Mouse (Mus musculus) midbrain, embryonic 14.5 days (tissue): ENCODE results near the gene Dusp6. TPM values are rescaled to one million over a fixed set of nuclear protein-coding genes. Genes with fewer than 3 reads are reported as not detected.

Experiments
- ATAC-seq: fragments of 200-750 bp; cut with Nextera tagmentation; 2 replicates; pipeline ENCODE4 v1.8.0; 2017; ENCODE audit warnings: moderate number of reproducible peaks, moderate library complexity; ENCODE audit not compliant: low FRiP score, low TSS enrichment
- DNase-seq: peaks from one replicate; pipeline ENCODE4 v3.0.0-alpha.2; 2015
- H3K27ac ChIP-seq: fragments of 300-500 bp; sonication (generic); replicated peaks from 2 replicates; pipeline ENCODE4 v1.5.1; 2014; ENCODE audit warnings: mild to moderate bottlenecking, low read depth, low read length, moderate library complexity
- H3K27me3 ChIP-seq: fragments of 300-500 bp; sonication (generic); 2 replicates; pipeline ENCODE4 v1.6.1; 2014; ENCODE audit warnings: low read length, control low read depth, mixed read lengths; ENCODE audit not compliant: control insufficient read depth, insufficient read depth
- H3K36me3 ChIP-seq: fragments of 300-500 bp; sonication (generic); 2 replicates; pipeline ENCODE4 v1.6.1; 2014; ENCODE audit warnings: low read length, control low read depth; ENCODE audit not compliant: control insufficient read depth, insufficient read depth
- H3K4me1 ChIP-seq: fragments of 300-500 bp; sonication (generic); 2 replicates; pipeline ENCODE4 v1.6.1; 2014; ENCODE audit warnings: mild to moderate bottlenecking, antibody characterized with exemption, low read length, control low read depth; ENCODE audit not compliant: control insufficient read depth, insufficient read depth
- H3K4me2 ChIP-seq: fragments of 300-500 bp; sonication (generic); 2 replicates; pipeline ENCODE4 v1.6.1; 2014; ENCODE audit warnings: mild to moderate bottlenecking, low read length, moderate library complexity
- H3K4me3 ChIP-seq: fragments of 300-500 bp; sonication (generic); replicated peaks from 2 replicates; pipeline ENCODE4 v1.5.1; 2014; ENCODE audit warnings: low read depth, low read length
- H3K9ac ChIP-seq: fragments of 300-500 bp; sonication (generic); replicated peaks from 2 replicates; pipeline ENCODE4 v1.6.1; 2014; ENCODE audit warnings: mild to moderate bottlenecking, low read length, moderate library complexity
- H3K9me3 ChIP-seq: fragments of 300-500 bp; sonication (generic); 2 replicates; pipeline ENCODE4 v1.6.1; 2016; ENCODE audit warnings: low read length, control low read depth, mixed read lengths; ENCODE audit not compliant: control insufficient read depth
- WGBS: fragments of 180-500 bp; shearing (Covaris S2); extraction: QIAGEN DNeasy Blood & Tissue Kit; methylation state at CpG from one replicate; pipeline ENCODE4 v1.1.7; 2014; 5-methylcytosine and 5-hydroxymethylcytosine counted together
- polyA plus RNA-seq: library from polyadenylated mRNA; unstranded; fragments of >200 nt; fragmentation: Nextera tagmentation; extraction: Ambion mirVana; gene quantifications from 2 replicates; pipeline ENCODE4 v1.2.1, GENCODE M21; 2014

Dusp6 gene
- polyA plus RNA-seq, 1 experiment from 2014 or later = 25.4 TPM

DNA sequence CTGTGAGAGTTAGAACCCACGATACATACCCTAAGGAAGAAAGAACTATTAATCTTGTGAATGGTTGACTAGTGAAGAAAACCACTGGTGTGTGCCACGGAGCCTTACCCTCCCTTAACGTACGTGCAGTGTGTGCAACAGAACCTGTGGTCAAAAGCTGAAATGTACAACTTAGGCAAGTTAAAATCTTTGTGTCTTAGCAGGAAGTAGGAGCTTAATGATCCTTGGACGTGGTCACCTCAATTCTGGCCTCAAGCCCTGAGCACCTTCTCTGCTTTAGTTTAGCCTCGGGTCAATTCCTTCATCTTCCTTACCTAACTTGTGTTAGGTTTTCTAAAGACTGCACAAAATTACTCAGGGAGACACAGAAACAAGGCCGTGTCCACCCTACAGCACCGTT, 3.2 kb upstream of the Dusp6 start:
- H3K4me2 ChIP-seq = no peak overlapping the region
- 89% methylated on average over 8 of the region's 8 CpGs for WGBS

GRCm38 (mm10) chr10:99261151-99261635, 1.8 kb upstream of the Dusp6 start:
- peak overlapping the region; percentile 60 for H3K4me3 ChIP-seq
- H3K4me2 ChIP-seq = peak overlapping the region; percentile 93
- under 1% methylated on average over 30 of the region's 30 CpGs for WGBS
- peak overlapping the region; percentile 81 for H3K9ac ChIP-seq
- ATAC-seq = peak; percentile 12; the same call in 1 of the 2 replicates
- no peaks in the 10 kb centered on the region for H3K36me3 ChIP-seq
- peak; percentile 71 for DNase-seq
- H3K27ac ChIP-seq = peak overlapping the region; percentile 88
- H3K9me3 ChIP-seq = no peaks in the 10 kb centered on the region
- H3K4me1 ChIP-seq = peaks cover 26% of the 10 kb centered on the region
- peaks cover 6% of the 10 kb centered on the region; the same call in 1 of the 2 replicates for H3K27me3 ChIP-seq

More for the DNA sequence above, 3.2 kb upstream of the Dusp6 start:
- Histone ChIP-seq H3K27me3 (peaks cover 5% of the 10 kb centered on the region; the same call in 1 of the 2 replicates), H3K27ac (no peak overlapping the region), H3K36me3 (no peaks in the 10 kb centered on the region), H3K4me3 (no peak overlapping the region), H3K4me1 (peaks cover 12% of the 10 kb centered on the region), H3K9me3 (no peaks in the 10 kb centered on the region), H3K9ac (no peak overlapping the region)
- no peak for ATAC-seq
- DNase-seq = no peak

GRCm38 (mm10) chr10:99261636-99262318, 1.3 kb upstream of the Dusp6 start:
- H3K9me3 ChIP-seq = no peaks in the 10 kb centered on the region
- peaks cover 10% of the 10 kb centered on the region; the same call in 1 of the 2 replicates for H3K27me3 ChIP-seq
- peak; percentile 40 for ATAC-seq
- H3K4me2 ChIP-seq = peak overlapping the region; percentile 93
- peaks cover 28% of the 10 kb centered on the region for H3K4me1 ChIP-seq
- peak; percentile 89 for DNase-seq
- H3K9ac ChIP-seq = peak overlapping the region; percentile 81
- no peaks in the 10 kb centered on the region for H3K36me3 ChIP-seq
- H3K27ac ChIP-seq = peak overlapping the region; percentile 88
- WGBS = under 1% methylated on average over 58 of the region's 62 CpGs
- H3K4me3 ChIP-seq = peak overlapping the region; percentile 60

DNA sequence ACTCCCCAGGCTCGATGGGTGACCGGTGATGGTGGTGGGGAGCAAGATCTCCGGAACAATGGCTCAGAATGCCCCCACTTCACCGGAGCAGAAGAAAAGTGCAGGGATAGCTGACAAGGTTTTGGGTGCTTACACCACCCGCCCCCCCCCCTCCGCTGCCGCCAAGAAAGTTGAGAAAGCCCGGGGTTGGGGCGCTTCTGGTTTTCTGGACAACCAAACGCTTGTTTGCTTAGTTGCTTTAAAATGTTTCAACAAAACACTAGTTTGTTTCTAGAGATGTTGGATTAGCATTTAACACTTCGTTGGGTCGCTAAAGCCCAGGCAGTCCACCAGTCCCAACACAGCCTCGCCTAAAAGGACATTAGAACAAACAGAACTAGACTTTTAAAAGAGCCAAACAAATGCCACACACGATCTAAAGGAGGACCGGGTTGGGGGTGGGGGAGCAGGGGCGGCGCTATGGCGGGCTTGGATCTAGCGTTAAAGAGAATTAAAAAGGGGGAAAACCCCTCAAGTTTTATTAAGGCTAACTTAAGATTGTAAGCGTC, 638 bp upstream of the Dusp6 start:
- peak overlapping the region; percentile 60 for H3K4me3 ChIP-seq
- H3K4me2 ChIP-seq = peak overlapping the region; percentile 93
- H3K27ac ChIP-seq = peak overlapping the region; percentile 88
- H3K4me1 ChIP-seq = peaks cover 28% of the 10 kb centered on the region
- under 1% methylated on average over 20 of the region's 20 CpGs for WGBS
- H3K9me3 ChIP-seq = no peaks in the 10 kb centered on the region
- H3K27me3 ChIP-seq = peaks cover 13% of the 10 kb centered on the region; the same call in 1 of the 2 replicates
- ATAC-seq (peak; percentile 22; the same call in 1 of the 2 replicates), DNase-seq (no peak)
- H3K36me3 ChIP-seq = no peaks in the 10 kb centered on the region
- H3K9ac ChIP-seq = peak overlapping the region; percentile 81

- H3K4me3 ChIP-seq = peak overlapping the region; percentile 60
Observed at GRCm38 (mm10) chr10:99263419-99264221, 589 bp downstream of the Dusp6 start.

DNA sequence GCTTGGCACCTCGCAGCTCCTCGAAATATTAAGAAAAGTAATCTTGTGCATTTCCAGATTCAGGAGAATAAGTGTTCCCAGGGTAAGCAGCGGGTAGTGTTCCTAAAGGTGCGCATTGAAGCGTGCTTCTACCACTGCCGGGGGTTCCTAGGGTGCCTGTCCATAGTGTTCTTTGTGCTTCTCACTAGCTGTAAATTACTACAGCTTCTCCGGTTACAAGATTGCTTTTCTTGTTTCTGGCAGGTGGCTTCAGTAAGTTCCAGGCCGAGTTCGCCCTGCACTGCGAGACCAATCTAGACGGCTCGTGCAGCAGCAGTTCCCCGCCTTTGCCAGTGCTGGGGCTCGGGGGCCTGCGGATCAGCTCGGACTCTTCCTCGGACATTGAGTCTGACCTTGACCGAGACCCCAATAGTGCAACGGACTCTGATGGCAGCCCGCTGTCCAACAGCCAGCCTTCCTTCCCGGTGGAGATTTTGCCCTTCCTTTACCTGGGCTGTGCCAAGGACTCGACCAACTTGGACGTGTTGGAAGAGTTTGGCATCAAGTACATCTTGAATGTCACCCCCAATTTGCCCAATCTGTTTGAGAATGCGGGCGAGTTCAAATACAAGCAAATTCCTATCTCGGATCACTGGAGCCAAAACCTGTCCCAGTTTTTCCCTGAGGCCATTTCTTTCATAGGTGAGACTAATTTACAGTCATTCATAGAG, 1.4 kb downstream of the Dusp6 start:
- Histone ChIP-seq H3K27me3 (peaks cover 21% of the 10 kb centered on the region; the same call in 1 of the 2 replicates), H3K9ac (peak overlapping the region; percentile 68), H3K36me3 (no peaks in the 10 kb centered on the region), H3K4me3 (peak overlapping the region; percentile 60), H3K9me3 (no peaks in the 10 kb centered on the region), H3K4me2 (peak overlapping the region; percentile 93), H3K27ac (peak overlapping the region; percentile 84), H3K4me1 (peaks cover 36% of the 10 kb centered on the region)
- DNase-seq (no peak), ATAC-seq (no peak)
- under 1% methylated on average over 26 of the region's 26 CpGs for WGBS

More at GRCm38 (mm10) chr10:99263419-99264221, 589 bp downstream of the Dusp6 start:
- DNase-seq (peak; percentile 76), ATAC-seq (peak; percentile 51)
- Histone ChIP-seq H3K27ac (peak overlapping the region; percentile 84), H3K4me2 (peak overlapping the region; percentile 93), H3K36me3 (no peaks in the 10 kb centered on the region), H3K27me3 (peaks cover 21% of the 10 kb centered on the region; the same call in 1 of the 2 replicates), H3K4me1 (peaks cover 30% of the 10 kb centered on the region), H3K9ac (peak overlapping the region; percentile 68), H3K9me3 (no peaks in the 10 kb centered on the region)
- under 1% methylated on average over 66 of the region's 66 CpGs for WGBS

DNA sequence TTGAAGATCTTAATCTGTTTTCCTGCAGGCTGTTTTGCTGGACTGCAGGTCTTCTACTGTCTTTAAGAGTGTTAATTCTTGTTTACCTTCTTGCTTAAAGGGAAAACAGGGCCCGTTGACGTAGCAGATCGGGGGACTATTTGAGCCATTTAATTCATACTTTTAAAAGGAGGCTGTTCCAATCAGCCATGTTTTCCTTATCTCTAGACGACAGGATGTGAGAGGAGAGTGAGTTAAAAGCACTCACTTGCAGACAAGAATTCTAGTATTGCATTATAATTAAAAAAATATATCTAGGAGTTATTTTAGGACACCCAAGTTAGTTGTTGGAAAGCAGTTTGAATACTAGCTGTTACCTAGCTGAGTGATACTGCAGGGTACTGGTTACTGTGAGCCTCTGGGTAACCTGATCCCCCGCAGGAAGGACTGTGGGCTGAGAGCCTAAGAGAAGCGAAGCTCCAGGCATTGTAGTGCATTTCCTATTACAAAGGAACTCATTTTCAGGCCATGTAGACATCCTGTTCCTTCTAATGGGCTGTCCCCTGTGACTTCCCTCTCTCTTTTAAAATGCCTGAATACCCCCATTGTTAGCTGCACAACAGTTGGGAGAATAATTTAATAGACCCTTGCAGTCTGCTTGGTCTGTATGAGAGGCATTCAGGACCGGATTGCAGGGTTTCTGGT, 2.1 kb downstream of the Dusp6 start:
- Histone ChIP-seq H3K4me3 (peak overlapping the region; percentile 60), H3K27ac (peak overlapping the region; percentile 84; the same call in 1 of the 2 replicates), H3K4me1 (peaks cover 36% of the 10 kb centered on the region), H3K36me3 (no peaks in the 10 kb centered on the region), H3K9ac (peak overlapping the region; percentile 68), H3K27me3 (peaks cover 21% of the 10 kb centered on the region; the same call in 1 of the 2 replicates), H3K4me2 (peak overlapping the region; percentile 93), H3K9me3 (no peaks in the 10 kb centered on the region)
- DNase-seq (peak; percentile 59), ATAC-seq (no peak)
- 3% methylated on average over 7 of the region's 7 CpGs for WGBS
